ENCODE assay signal across 18 mouse cellular contexts in genomic region chr15:93530703-93531032, GRCm38 (mm10).
DNase-seq lines count a peak whose midpoint lies in the region; ATAC-seq and TF ChIP-seq lines count a peak whose summit lies in the region.
"Had no signal": no experiment of that assay in that cellular context is flagged by ENCODE, and none has a peak within 500 bp of the region (broad histone marks: within the 10 kb centered on the region; RNA-seq: fewer than 3 reads in every experiment).

No protein-coding gene starts in this region.

- H3K27ac ChIP-seq in heart, postnatal 0 days (ENCODE audit: low read depth): peak overlapping the region; percentile 64
- peak overlapping the region; percentile 30; the same call in 1 of the 2 replicates for H3K27ac ChIP-seq in lung, embryonic 14.5 days (ENCODE audit: low read depth)
- peak overlapping the region; percentile 51; the same call in 1 of the 2 replicates for H3K27ac ChIP-seq in cortical plate, adult 2 months (ENCODE audit: insufficient read depth, low read length)
- peak overlapping the region; percentile 55; the same call in 1 of the 2 replicates for H3K27ac ChIP-seq in stomach, embryonic 16.5 days (ENCODE audit: low read length)
- H3K27ac ChIP-seq: hindbrain, embryonic 12.5 days; liver, embryonic 12.5 days; macrophage; midbrain, embryonic 15.5 days had no signal

- DNase-seq in heart, postnatal 0 days (ENCODE audit: low spot score): no peak
- no peak for DNase-seq in heart, adult 18-20 months
- DNase-seq in lung, embryonic 14.5 days: no peak
- no peak for DNase-seq in lung, postnatal 14 days
- no peak for DNase-seq in urinary bladder, postnatal 4 days (ENCODE audit: low spot score in 2 of 2)
- DNase-seq: cerebellum, adult 8-10 months; gastrocnemius, postnatal 10 days; kidney, adult 18-20 months; spleen, adult 18-20 months; thymus, adult 18-20 months had no signal

- no peak for ATAC-seq in heart, postnatal 0 days (ENCODE audit: insufficient read depth, low read depth)
- no peak for ATAC-seq in lung, embryonic 14.5 days (ENCODE audit: insufficient read depth)
- ATAC-seq in stomach, embryonic 16.5 days (ENCODE audit: insufficient read depth, low FRiP score): 0 out of 2 replicates have a peak, but pooled peaks have one; percentile 10
- ATAC-seq: forebrain, embryonic 14.5 days; midbrain, embryonic 15.5 days; Patski had no signal

- no peaks in the 10 kb centered on the region for H3K9me3 ChIP-seq in heart, postnatal 0 days (replicated peaks; ENCODE audit: control insufficient read depth, low read length)
- no peaks in the 10 kb centered on the region for H3K9me3 ChIP-seq in lung, embryonic 14.5 days (ENCODE audit: low read depth, low read length)
- no peaks in the 10 kb centered on the region for H3K9me3 ChIP-seq in stomach, embryonic 16.5 days (replicated peaks; ENCODE audit: control insufficient read depth, low read length)
- H3K9me3 ChIP-seq: hindbrain, embryonic 12.5 days; liver, embryonic 12.5 days; midbrain, embryonic 15.5 days had no signal

- no peak for TF ChIP-seq POLR2A in cortical plate, adult 2 months (IDR thresholded peaks at IDR 0.05; ENCODE audit: extremely low read depth, insufficient read depth, low read length)

- no peak for TF ChIP-seq EP300 in heart, postnatal 0 days (IDR thresholded peaks at IDR 0.05; ENCODE audit: low read depth)

- H3K9ac ChIP-seq in heart, postnatal 0 days (replicated peaks; ENCODE audit: low read depth, low read length): no peak overlapping the region; the same call in 1 of the 2 replicates
- no peak overlapping the region for H3K9ac ChIP-seq in lung, embryonic 14.5 days
- no peak overlapping the region for H3K9ac ChIP-seq in stomach, embryonic 16.5 days (ENCODE audit: low read length)
- H3K9ac ChIP-seq: hindbrain, embryonic 12.5 days; liver, embryonic 12.5 days; midbrain, embryonic 15.5 days had no signal

- H3K4me3 ChIP-seq in heart, postnatal 0 days (ENCODE audit: low read depth, low read length): no peak overlapping the region
- H3K4me3 ChIP-seq in lung, embryonic 14.5 days (ENCODE audit: low read depth, low read length): no peak overlapping the region
- H3K4me3 ChIP-seq in cortical plate, adult 2 months (ENCODE audit: insufficient read depth, low read length): no peak overlapping the region
- H3K4me3 ChIP-seq in stomach, embryonic 16.5 days (replicated peaks; ENCODE audit: low read length): no peak overlapping the region
- H3K4me3 ChIP-seq: hindbrain, embryonic 12.5 days; liver, embryonic 12.5 days; midbrain, embryonic 15.5 days had no signal

- TF ChIP-seq CTCF in heart, postnatal 0 days (IDR thresholded peaks at IDR 0.05; ENCODE audit: low read depth): no peak
- no peak for TF ChIP-seq CTCF in lung, embryonic 14.5 days (IDR thresholded peaks at IDR 0.05; ENCODE audit: low read depth)
- TF ChIP-seq CTCF in cortical plate, adult 2 months (IDR thresholded peaks at IDR 0.05; ENCODE audit: extremely low read depth, insufficient read depth, low read length): no peak

- no peaks in the 10 kb centered on the region for H3K27me3 ChIP-seq in heart, postnatal 0 days (ENCODE audit: control insufficient read depth, insufficient read depth, low read length)
- no peaks in the 10 kb centered on the region for H3K27me3 ChIP-seq in lung, embryonic 14.5 days (ENCODE audit: insufficient read depth, low read length)
- H3K27me3 ChIP-seq in stomach, embryonic 16.5 days (ENCODE audit: control insufficient read depth, insufficient read depth, low read length): no peaks in the 10 kb centered on the region
- H3K27me3 ChIP-seq: hindbrain, embryonic 12.5 days; liver, embryonic 12.5 days; midbrain, embryonic 15.5 days; Patski had no signal

- peak overlapping the region; percentile 23; the same call in 1 of the 2 replicates for H3K4me2 ChIP-seq in heart, postnatal 0 days (ENCODE audit: low read depth, low read length)
- H3K4me2 ChIP-seq in lung, embryonic 14.5 days: no peak overlapping the region
- no peak overlapping the region for H3K4me2 ChIP-seq in stomach, embryonic 16.5 days (ENCODE audit: low read depth, low read length)
- H3K4me2 ChIP-seq: hindbrain, embryonic 12.5 days; liver, embryonic 12.5 days; midbrain, embryonic 15.5 days had no signal

- peaks cover 33% of the 10 kb centered on the region for H3K4me1 ChIP-seq in heart, postnatal 0 days (ENCODE audit: control insufficient read depth, insufficient read depth)
- peaks cover 14% of the 10 kb centered on the region; the same call in 1 of the 2 replicates for H3K4me1 ChIP-seq in lung, embryonic 14.5 days (ENCODE audit: insufficient read depth)
- H3K4me1 ChIP-seq in cortical plate, adult 2 months (ENCODE audit: control insufficient read depth, insufficient read depth, low read length): peaks cover 11% of the 10 kb centered on the region
- H3K4me1 ChIP-seq in stomach, embryonic 16.5 days (ENCODE audit: control insufficient read depth, insufficient read depth, low read length): peaks cover 20% of the 10 kb centered on the region
- H3K4me1 ChIP-seq: midbrain, embryonic 15.5 days had no signal

- no peaks in the 10 kb centered on the region for H3K36me3 ChIP-seq in heart, postnatal 0 days (replicated peaks; ENCODE audit: control insufficient read depth, insufficient read depth, low read length)
- no peaks in the 10 kb centered on the region for H3K36me3 ChIP-seq in lung, embryonic 14.5 days (ENCODE audit: insufficient read depth)
- H3K36me3 ChIP-seq in stomach, embryonic 16.5 days (ENCODE audit: control insufficient read depth, insufficient read depth, low read length): no peaks in the 10 kb centered on the region
- H3K36me3 ChIP-seq: hindbrain, embryonic 12.5 days; liver, embryonic 12.5 days; midbrain, embryonic 15.5 days had no signal

- 43% methylated on average over 3 of the region's 3 CpGs for WGBS in heart, postnatal 0 days
- WGBS in lung, embryonic 14.5 days: 46% methylated on average over 3 of the region's 3 CpGs
- 62% methylated on average over 3 of the region's 3 CpGs for WGBS in stomach, embryonic 16.5 days
